Mouse (Mus musculus) liver, embryonic 14.5 days (tissue): ENCODE measurements at regions not wholly inside any gene's neighbourhood (a gene's known extent, or its start where the extent isn't known, plus 50 kb on each side); places are given as distances from the start of the nearest gene placed in this dataset.

Experiments
- CTCF ChIP-seq: IDR thresholded peaks from 2 replicates; pipeline ENCODE4 v1.5.1; 2016; ENCODE audit warnings: antibody characterized with exemption, low read depth, control low read depth
- EP300 ChIP-seq: IDR thresholded peaks from 2 replicates; pipeline ENCODE4 v1.6.1; 2016; ENCODE audit warnings: antibody characterized with exemption, low read depth

- no peak for TF ChIP-seq CTCF
- TF ChIP-seq EP300: no peak
These were observed 102.1 kb upstream of the Sh3bp4 start for GRCm38 (mm10) chr1:88968142-88968541.
